Mouse (Mus musculus) heart, adult 11 months (tissue): Measurements from ENCODE around the gene Hcls1.
A peak's percentile ranks its signal among the peaks of the same experiment; 100 is the strongest.

Source experiments
- DNase-seq: peaks from one replicate; pipeline ENCODE4 v3.0.0; 2022

Hcls1 gene

DNA sequence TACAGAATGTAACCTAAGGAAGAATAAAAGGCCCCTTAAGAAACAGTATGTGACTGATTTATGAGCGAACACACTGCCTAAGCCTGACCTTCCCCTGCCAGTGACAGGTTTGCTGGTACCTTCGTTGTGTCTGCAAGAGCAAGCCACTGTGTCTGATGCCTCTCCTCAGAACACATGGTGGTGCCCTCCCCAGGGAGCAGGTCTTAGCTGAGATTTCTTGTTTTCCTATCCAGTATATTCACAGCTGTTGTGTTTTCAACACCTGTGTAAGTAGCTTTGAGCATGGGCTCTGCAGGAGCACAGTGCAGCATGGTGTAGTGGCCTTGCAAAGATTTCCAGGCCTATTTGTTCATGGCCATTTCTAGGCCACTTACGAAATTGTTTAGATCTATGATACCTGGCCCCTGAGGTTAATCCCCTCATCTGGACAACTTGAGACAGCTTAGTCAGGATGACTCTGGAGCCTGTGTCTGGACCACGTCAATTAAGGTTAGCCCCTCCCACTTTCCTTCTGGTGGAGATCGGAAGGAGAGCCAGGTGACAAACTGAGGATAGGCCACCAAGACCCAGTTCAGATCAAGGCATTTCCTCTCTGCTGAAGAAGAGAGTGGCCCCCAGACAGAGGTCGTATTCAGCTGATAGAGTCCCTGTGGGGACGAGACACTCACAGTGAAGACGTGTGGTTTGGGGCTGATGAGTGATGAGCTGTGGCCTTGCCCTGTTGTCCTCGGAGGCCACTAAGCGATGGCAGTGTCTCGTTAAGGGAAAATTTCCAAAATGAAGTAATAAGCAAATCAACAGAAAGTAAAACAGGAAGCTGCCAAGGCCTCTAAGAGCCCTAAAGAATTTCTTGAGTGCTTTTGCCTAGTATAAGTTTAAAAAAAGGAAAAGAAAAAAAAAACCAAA, 4.3 kb upstream of the Hcls1 start:
- DNase-seq, result peak; percentile 76

DNA sequence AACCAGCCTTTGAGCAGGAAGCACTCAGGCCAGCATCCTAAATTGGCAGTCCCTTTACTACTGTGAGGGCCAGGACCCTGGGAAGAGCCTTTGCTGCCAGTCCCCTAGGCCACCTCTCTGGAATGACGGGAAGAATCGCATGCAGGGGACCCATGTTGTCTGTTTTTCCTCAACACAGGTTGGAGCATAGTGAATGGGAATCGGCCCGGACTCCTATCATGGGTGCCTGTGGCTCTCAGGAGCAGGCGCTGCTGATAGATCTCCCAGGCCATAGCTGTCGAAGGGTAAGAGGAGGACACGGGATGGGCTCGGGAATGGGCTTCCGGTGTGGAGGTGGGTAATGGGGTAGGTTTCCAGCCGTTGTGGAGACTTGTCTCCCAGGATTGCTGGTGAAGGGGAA, 3.4 kb upstream of the Hcls1 start:
- DNase-seq, result peak; percentile 78

DNA sequence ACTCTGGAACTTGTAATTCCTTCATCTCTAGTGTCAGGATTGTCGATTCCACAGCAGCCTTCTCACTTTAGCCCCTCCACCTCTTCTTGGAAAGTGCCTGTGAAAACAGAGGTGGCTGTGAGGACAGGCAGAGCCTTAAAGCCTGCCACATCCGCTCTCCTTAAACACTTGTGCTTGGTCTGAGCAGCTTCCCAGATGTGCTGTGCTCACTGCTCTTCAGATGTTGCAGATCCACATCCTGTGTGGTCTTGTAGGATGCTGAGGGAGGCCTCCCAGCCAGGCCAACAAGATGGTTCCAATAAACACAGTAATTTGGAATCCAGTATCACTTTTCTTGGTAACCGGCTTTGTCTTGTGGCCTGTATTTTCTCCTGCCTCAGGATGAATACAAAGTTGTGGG, 2.8 kb upstream of the Hcls1 start:
- DNase-seq, result peak; percentile 61

DNA sequence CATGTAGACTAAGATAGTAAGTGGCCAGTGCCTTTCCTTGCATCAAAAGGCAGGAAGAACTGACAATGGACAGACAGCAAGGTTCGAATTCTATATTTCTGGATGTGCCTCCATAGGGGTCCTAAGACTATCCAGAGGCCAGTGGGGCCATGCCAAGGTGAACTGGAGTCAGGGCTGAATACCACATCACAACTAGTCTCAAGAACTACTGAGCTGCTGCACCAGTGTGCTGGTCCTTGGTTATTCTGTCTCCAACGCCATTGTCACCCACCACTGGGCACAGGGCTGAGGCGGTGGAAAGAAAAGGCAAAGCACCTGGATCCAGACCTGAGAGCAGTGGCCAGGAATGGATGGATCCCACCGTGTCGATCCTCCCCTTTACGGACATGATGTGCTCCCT, 2.2 kb upstream of the Hcls1 start:
- peak; percentile 83 for DNase-seq

DNA sequence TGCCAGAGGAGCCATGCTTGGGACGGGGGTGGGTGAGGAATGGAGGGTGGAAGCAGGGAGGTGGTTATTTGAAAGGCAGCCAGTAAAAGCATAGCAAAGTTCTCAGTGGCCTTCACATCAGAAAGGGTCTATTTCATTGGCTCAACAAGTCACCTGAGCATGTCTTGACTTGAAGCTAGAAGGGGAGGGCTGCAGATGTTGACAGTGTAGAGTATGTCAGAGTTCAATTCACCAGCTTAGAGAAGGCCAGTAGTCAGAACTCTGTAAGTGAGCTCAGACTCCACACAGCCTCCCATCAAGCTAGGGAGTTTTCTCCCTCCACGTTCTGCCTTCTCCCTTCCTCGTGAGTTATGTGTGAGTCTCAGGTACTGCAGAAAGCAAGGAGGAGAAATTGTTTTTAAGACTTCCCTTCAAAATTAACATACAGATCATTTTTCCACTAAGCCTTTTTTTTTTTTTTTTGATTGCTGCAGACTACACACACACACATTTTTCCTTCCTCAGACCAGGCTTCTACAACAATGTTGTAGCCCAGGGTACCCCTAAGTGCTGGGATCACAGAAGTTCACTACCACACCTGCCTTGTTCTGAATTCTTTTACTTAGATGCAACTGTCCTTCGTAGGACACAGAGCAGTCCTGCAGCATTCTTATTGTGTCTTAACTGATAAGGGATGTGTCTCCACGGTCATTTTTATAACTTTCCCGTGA, 497 bp upstream of the Hcls1 start:
- peak; percentile 93 for DNase-seq

DNA sequence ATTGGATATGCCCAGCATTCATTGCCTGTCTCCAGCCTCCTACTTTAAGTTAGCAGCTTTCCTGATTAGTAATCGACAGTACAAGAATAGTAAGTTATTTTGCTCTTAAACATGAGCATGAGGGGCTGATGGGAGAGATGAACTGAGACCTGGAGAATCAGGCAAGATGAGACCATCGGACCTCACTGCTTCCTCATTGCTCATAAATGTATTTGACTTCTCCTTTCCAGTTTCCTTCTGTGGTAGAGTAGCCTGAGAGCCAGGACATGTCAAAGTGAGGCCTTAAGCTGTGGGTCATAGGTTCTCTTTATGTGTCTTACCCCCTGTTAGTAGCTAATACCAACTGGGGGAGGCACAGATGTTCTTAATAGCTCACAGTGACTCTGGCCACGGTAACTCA, 1.0 kb downstream of the Hcls1 start:
- peak; percentile 92 for DNase-seq

DNA sequence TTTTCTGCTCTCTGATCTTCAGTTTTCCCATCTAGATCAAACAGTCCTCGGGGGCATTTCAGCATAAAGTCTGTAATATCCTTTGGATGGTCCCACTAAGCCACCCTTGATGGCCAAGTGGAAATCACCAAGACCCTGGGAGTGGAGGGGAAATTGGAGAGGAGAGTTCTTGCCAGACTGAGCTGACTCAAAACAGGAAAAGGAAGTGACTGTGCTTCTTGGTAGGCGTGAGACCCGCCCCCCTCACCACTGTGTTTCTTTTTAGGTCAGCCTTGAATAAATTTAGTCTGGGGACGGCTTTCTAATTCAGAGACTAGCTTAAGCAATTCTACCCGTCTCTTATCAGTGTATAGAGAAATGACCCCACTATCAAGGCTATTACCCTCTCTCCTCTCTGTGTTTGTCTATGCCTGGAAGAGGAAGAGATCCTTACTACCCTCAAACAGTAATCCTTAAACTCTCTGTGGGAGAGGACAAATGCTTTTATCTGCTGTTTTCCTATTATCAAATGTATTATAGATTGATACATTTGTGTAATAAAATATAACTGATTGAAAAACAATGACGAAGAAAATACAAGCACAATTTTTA, 6.4 kb downstream of the Hcls1 start:
- peak; percentile 95 for DNase-seq

DNA sequence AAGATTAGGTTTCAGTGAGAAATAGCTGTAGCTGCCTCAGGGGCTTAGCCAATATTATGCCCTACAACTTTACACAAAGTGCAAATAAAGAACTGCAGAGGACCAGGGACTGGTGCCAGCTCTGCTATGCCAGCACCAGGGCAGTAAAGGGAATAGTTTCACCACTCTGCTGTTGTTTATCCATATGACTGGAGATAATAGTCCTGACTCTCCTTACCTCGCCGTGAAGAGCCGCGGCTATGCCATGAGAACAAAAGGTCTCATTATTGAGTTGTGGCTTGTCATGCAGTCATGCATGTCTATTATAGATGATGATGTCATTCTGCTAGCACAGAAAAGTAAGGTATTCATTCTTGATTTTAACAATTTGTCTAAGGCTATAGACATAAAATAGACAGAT, 7.1 kb downstream of the Hcls1 start:
- DNase-seq, result peak; percentile 77

DNA sequence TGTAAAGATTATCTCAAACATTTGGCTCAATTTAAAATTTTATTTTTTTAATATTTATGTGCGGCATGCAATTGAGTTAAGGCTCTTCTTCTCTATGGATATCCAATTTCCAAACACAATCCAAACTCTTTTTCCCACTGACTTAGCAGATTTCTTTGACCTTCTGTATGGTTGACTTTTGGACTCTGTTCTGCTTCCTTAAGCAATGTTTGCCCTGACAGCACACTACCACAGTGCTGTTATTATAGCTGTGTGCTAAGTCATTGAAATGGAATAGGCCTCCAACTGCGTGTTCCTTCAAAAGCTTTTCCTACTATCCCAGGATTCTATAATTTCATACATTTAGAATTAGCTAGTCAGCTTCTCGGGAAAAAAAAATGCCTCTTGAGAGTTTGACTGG, 8.8 kb downstream of the Hcls1 start:
- no peak for DNase-seq

DNA sequence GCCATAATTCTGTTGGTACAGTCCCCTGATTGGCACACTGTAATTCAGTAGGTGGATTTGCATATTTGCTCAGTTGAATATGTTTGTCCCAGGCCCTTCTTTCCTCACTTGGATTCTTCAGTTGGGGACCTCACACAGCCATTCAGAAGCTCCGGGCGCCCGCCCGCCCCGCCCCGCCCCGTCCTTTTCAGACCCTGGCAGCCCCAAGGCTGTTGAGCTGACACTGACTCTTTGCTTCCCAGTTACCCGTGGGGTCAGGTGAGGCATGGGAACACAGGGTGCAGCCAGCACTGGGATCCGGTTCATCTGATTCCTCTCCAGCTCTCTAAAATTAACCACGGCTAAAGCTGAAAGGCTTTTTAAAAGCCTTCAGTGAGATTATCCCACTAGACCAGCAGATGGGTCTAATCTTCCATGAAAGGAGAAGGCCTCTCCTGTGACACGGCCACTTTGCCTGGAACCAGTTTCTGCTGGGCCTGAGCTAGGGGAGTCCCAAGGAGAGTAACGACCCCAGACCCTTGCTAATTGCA, 10.2 kb downstream of the Hcls1 start:
- DNase-seq, result peak; percentile 98

DNA sequence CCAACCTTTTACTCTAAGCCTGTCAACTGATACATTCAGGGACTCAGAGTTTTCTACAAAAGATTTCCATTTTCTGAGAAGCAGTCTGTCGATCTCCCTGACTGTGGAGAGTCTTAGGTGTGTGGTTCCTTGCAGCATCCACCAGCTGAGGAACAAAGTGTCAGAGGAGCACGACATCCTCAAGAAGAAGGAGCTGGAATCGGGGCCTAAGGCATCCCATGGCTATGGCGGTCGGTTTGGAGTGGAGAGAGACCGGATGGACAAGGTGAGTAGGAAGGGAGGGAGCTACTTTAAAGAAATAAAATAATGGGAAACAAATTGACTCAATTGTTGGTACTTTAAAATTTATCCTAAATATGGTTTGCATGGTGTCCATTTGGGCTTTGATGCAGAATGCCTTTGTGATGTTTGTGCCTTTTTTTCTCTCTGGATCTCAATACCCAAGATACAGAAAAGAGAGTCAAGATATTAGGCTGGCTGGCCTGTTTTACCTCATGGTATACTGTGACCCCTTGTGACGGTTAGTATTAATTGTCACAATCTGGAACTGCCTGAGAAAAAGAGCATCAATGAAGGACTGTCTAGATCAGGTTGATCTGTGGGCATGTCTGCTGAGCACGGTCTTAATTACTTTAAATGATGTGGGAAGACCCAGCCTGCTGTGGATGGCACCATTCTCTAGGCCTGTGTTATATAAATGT, 11.8 kb downstream of the Hcls1 start:
- DNase-seq, result peak; percentile 79

DNA sequence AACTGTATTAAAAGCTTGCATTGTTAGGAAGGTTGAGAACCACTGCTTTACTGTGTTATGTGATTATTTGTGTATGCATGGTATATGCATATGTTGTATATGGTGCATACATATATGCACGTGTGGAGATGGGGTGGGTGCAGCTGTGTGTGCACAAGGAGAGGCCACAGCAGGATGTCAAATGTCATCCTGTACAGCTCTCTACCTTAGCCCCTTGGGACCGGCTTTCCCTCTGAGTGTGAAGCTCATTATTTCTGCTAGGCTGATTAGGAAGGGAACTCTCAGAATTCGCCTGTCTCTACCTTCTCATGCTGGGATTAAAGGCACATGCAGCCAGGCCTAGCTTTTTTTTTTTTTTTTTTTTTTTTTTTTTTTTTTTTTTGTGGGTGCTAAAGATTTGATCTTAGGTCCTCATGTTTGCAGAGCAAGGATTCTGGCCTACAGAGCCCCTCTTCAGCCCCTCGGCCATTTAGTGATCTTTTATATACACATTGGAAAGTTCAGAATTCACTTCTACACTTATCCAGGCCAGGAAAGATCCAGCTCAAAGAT, 12.9 kb downstream of the Hcls1 start:
- DNase-seq, result peak; percentile 72

DNA sequence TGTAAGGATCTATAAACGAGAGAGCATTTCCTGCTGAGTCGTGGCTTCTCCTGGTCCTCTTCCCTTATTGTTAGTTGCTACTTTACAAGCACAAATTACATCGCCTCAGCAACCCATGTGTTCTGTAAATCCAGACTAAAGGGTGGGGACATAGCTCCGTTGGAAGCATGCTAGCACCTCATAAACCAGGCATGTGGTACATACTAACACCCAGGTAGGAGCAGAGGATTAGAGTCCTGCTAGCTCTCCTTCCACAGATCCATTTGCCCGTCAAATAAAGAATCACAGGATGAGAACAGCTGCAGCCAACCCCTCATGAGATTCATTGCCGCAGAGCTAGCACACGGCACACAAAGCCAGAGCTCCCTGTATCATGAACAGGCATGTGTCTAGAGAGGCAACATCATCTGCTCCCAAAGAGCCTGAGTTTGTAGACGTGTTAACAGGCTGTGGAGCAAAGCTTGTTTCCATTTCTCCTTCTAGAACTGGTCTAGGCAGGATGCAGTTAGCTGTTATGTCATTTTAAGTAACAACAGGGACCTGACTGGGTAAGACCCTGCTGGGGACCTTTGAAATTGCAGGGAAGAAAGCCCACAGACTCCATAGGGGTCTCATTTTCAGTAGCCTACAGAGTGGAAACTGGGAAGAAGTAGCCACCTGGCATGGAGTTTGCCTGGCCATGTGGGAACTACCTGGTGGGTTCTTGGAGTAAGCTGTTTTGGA, 15.0 kb downstream of the Hcls1 start:
- DNase-seq, result peak; percentile 46

DNA sequence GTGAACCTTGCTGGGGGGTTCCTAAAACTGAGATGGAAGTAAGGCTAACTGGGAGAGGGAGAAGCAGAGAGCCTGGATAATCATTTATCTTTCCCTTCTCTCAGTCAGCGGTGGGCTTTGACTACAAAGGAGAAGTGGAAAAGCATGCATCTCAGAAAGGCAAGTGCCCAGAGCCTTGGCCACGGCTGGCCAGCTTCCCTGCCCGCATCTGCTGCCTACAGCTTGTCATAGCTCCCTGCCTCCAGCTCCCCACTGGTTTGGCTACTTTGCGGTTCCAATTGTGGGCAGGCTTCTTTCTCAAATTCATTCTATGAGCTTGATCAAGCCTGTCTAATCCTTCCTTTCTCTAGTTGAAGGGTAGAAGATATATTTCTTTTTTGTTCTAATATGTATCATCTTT, 16.2 kb downstream of the Hcls1 start:
- peak; percentile 14 for DNase-seq

DNA sequence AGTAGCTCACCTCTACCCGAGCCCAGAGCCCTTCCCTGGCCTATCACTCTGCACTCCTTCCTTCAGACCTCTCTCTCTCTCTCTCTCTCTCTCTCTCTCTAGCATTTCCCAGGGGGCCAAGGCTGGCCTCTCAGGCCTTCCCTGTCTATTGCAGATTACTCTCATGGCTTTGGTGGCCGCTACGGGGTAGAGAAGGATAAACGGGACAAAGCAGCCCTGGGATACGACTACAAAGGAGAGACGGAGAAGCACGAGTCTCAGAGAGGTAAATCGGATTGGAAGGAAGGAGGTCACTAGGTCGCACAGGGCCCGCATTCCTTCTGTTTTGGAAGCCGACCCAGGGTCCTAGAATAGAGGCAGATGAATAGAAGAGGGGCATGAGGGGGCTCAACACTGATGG, 20.3 kb downstream of the Hcls1 start:
- peak; percentile 67 for DNase-seq

DNA sequence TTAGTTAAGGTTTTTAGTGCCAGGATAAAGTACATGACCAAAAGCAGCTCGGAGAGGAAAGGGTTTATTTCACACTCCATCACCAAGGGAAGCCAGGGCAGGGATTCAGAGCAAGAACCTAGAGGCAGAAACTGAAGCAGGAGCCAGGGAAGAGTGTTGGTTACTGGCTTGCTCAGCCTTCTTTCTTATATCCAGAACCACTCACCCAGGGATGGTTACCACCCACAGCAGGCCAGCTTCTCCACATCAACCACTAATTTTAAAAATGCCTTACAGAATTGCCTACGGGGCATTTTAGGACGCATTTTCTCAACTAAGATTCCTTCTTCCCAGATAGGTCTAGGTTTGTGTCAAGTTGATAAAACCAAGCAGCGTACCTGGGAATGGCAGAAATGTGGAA, 28.6 kb downstream of the Hcls1 start:
- no peak for DNase-seq

DNA sequence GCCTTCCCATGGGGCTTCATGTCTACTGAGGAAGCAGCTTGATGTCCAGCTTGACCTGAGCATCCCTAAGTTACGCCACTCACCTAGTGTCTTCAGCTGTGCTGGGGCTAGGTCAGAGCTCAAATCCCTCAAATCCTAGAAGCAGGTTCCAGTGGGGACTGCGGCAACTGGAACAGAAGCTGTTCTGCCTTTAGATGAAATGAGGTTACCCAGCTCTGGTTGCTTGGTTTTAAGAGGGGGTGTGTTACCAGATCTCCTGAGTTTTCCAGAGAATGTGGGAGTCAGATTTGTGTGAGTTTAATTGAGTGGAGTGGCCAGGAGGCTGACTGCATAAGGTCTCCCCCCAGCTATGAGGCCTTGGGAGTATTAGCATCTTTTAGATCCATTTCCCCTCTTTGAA, 44.3 kb downstream of the Hcls1 start:
- DNase-seq, result peak; percentile 61

DNA sequence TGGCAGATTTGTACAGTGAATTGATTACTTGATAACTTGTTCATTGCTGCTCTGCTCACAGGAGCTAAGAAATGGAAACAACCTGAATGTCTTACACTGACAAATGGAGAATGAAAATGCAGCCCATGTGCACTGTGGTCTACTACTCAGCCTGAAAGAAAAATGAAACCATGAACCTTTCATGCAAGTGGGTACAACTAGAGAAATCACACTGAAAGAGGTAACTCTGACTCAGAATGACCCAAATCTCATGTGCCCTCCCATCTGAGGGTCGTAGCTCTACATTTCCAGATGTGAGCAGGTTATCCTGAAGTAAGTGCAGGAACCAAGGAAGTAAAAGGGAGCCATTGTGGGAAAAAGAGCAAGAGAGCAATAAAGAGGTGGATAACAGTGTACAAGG, 49.0 kb downstream of the Hcls1 start:
- DNase-seq, result peak; percentile 77

DNA sequence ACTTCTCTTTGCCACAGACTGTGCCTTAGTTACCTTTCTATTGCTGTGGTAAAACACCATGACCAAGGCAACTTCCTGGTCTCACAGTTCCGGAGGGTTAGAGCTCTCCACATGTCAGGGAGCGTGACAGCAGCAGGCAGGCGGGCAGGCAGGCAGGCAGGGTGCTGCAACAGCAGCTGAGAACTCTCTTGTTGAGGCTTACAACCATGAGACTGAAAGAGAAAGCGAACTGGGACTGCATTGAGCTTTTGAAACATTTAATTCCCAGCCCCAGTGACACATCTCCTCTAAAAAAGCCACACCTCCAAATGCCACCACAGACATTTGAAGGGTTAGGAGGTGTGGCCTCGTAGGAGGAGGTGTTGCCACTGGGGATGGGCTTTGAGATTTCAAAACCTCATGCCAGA, 50.9 kb downstream of the Hcls1 start:
- DNase-seq, result peak; percentile 96

DNA sequence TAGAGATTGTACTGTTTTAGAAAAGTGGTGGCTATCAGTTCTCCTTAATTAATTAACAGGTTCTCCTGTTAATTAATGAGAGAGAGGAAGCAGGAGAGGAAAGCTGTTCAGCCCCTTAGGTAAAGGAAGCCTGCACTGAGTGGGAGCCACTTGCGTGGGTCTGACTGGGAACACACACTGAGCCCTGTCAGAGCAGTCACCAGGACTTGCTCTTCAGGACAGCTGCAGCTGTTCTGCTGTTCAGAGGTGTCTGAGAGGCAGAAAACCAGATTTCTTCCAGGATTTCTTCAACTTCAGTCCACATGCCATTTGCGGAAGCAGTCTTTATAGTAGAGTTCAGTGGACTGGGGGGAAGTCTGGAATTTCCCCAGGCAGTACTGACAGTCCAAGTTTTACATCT, 52.6 kb downstream of the Hcls1 start:
- DNase-seq, result peak; percentile 85

DNA sequence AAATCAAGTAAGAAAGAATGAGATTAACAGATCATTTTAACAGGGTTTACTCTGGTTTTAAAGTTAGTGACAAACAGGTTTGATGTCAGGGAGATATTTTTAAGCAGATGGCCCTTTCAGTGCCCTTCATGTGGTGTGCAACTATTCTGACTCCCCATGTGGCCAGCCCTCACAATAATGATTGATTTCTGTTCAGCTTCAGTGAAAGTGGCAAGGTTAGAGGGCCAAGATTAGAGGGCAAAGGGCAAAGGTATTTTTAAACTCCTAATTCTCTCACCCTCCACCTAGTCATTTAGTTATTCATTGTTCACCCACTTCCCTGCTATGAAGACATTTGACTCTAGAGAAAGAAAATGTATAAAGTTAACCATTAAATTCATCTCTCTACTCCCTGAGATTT, 53.3 kb downstream of the Hcls1 start:
- DNase-seq, result peak; percentile 30

DNA sequence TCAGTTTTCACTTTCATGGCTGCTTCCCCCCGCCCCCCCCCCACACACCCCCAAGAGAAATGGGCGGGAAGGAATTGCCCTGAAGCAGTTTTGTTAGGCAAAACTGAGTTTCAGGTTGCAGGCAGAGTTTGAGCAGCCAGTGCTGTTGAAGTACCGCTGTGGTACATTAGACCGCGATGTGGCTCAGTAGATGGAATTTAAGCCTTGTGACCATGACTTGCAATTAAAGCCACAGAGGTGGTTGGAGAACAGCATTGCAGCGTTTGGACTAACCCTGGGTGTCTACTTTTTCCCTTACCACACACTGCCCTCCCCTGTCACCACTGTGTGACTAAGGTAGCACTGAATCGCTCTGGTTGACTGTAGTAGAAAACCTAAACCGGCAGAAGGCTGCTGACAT, 54.7 kb downstream of the Hcls1 start:
- peak; percentile 94 for DNase-seq
